Mouse (Mus musculus) c-Kit-negative CD71-positive TER-119-positive erythroid progenitor cells, embryonic 14.5 days (primary cell): ENCODE results near the gene Msln.
A peak's percentile ranks its signal among the peaks of the same experiment; 100 is the strongest.
"Not testable (repeated sequence)": the region's sequence is repeated elsewhere in the genome, so short reads cannot be mapped to it uniquely, and the experiment has no call there.

Experiments used
- DNase-seq: peaks from one replicate; pipeline ENCODE4 v3.0.0-alpha.2; 2013; ENCODE audit warnings: low read depth, low spot score

The Msln gene

GRCm38 (mm10) chr17:25769331-25769730 is 15.2 kb upstream of the Msln start:
- no peak for DNase-seq

GRCm38 (mm10) chr17:25765886-25766285 is 11.7 kb upstream of the Msln start:
- no peak for DNase-seq

- DNase-seq = no peak
Measured at GRCm38 (mm10) chr17:25762591-25762990, 8.4 kb upstream of the Msln start.

GRCm38 (mm10) chr17:25761561-25761970 is 7.4 kb upstream of the Msln start:
- DNase-seq = no peak

GRCm38 (mm10) chr17:25760148-25760547 is 6.0 kb upstream of the Msln start:
- DNase-seq = no peak

GRCm38 (mm10) chr17:25757691-25758090 is 3.5 kb upstream of the Msln start:
- no peak for DNase-seq

- no peak for DNase-seq
Measured at GRCm38 (mm10) chr17:25756378-25757242, 2.4 kb upstream of the Msln start.

GRCm38 (mm10) chr17:25755627-25756377 is 1.6 kb upstream of the Msln start:
- no peak for DNase-seq

- DNase-seq = no peak
Measured at GRCm38 (mm10) chr17:25755086-25755485, 908 bp upstream of the Msln start.

- no peak for DNase-seq
Measured at GRCm38 (mm10) chr17:25751446-25751845, 2.7 kb downstream of the Msln start.

GRCm38 (mm10) chr17:25749314-25749713 is 4.9 kb downstream of the Msln start:
- no peak for DNase-seq

- DNase-seq = no peak
Measured at GRCm38 (mm10) chr17:25748238-25748637, 5.9 kb downstream of the Msln start.

- DNase-seq = no peak
Measured at GRCm38 (mm10) chr17:25744311-25744710, 9.9 kb downstream of the Msln start.

- no peak for DNase-seq
Measured at GRCm38 (mm10) chr17:25743831-25744230, 10.3 kb downstream of the Msln start.

GRCm38 (mm10) chr17:25741471-25741870 is 12.7 kb downstream of the Msln start:
- DNase-seq = not testable (repeated sequence)

GRCm38 (mm10) chr17:25738861-25739260 is 15.3 kb downstream of the Msln start:
- DNase-seq = no peak

- DNase-seq = no peak
Measured at GRCm38 (mm10) chr17:25735745-25736144, 18.4 kb downstream of the Msln start, which contains the start of gene Mslnl. TSS of gene Mslnl (plus strand) at chr17:25736042.

- no peak for DNase-seq
Measured at GRCm38 (mm10) chr17:25735246-25735645, 18.9 kb downstream of the Msln start.

- DNase-seq = peak; percentile 64
Measured at GRCm38 (mm10) chr17:25732082-25732481, 22.1 kb downstream of the Msln start.

GRCm38 (mm10) chr17:25728009-25728270 is 26.2 kb downstream of the Msln start:
- DNase-seq = no peak

- DNase-seq = peak; percentile 100
Measured at GRCm38 (mm10) chr17:25727265-25728008, 26.7 kb downstream of the Msln start, which contains the start of the genes Chtf18 and Rpusd1. TSS of gene Chtf18 (minus strand) at chr17:25727419. TSS of gene Rpusd1 (plus strand) at chr17:25727670.

GRCm38 (mm10) chr17:25725264-25725663 is 28.9 kb downstream of the Msln start:
- no peak for DNase-seq
